Mouse (Mus musculus): ENCODE measurements around the gene Mfsd4a.

Gene Mfsd4a

GRCm38 (mm10) chr1:132067261-132068255 lies at the start of gene Mfsd4a:
TSS of gene Mfsd4a (minus strand) at chr1:132068062.
- peak; percentile 76 for DNase-seq

GRCm38 (mm10) chr1:132116606-132117005 lies 48.7 kb upstream of the Mfsd4a start:
- DNase-seq, result peak; percentile 95

- no peak for DNase-seq
These were observed 45.2 kb upstream of the Mfsd4a start for GRCm38 (mm10) chr1:132113098-132113497.

- no peak for DNase-seq
These were observed 44.6 kb upstream of the Mfsd4a start for GRCm38 (mm10) chr1:132112426-132112825.

GRCm38 (mm10) chr1:132111411-132111810 lies 43.5 kb upstream of the Mfsd4a start:
- no peak for DNase-seq

GRCm38 (mm10) chr1:132109368-132109767 lies 41.5 kb upstream of the Mfsd4a start:
- no peak for DNase-seq

GRCm38 (mm10) chr1:132104353-132104752 lies 36.5 kb upstream of the Mfsd4a start:
- no peak for DNase-seq

- peak; percentile 69 for DNase-seq
These were observed 34.3 kb upstream of the Mfsd4a start for GRCm38 (mm10) chr1:132101953-132102697.

GRCm38 (mm10) chr1:132099775-132100174 lies 31.9 kb upstream of the Mfsd4a start:
- no peak for DNase-seq

GRCm38 (mm10) chr1:132099016-132099415 lies 31.2 kb upstream of the Mfsd4a start:
- DNase-seq, result no peak

- no peak for DNase-seq
These were observed 30.2 kb upstream of the Mfsd4a start for GRCm38 (mm10) chr1:132098076-132098475.

- peak; percentile 58 for DNase-seq
These were observed 27.6 kb upstream of the Mfsd4a start for GRCm38 (mm10) chr1:132095356-132096004.

GRCm38 (mm10) chr1:132093269-132093668 lies 25.4 kb upstream of the Mfsd4a start:
- DNase-seq, result no peak

- DNase-seq, result no peak
These were observed 22.4 kb upstream of the Mfsd4a start for GRCm38 (mm10) chr1:132090266-132090665.

GRCm38 (mm10) chr1:132089767-132090166 lies 21.9 kb upstream of the Mfsd4a start:
- DNase-seq, result no peak

GRCm38 (mm10) chr1:132088181-132088671 lies 20.4 kb upstream of the Mfsd4a start:
- DNase-seq, result no peak

- no peak for DNase-seq
These were observed 17.6 kb upstream of the Mfsd4a start for GRCm38 (mm10) chr1:132085181-132086049.

GRCm38 (mm10) chr1:132078413-132078812 lies 10.6 kb upstream of the Mfsd4a start:
- DNase-seq, result no peak

GRCm38 (mm10) chr1:132075576-132075975 lies 7.7 kb upstream of the Mfsd4a start:
- no peak for DNase-seq

GRCm38 (mm10) chr1:132070659-132071058 lies 2.8 kb upstream of the Mfsd4a start:
- DNase-seq, result no peak

- no peak for DNase-seq
These were observed 1.6 kb upstream of the Mfsd4a start for GRCm38 (mm10) chr1:132069436-132069835.

Measured in thymus, postnatal 4 days (tissue).